In the genomic region with DNA sequence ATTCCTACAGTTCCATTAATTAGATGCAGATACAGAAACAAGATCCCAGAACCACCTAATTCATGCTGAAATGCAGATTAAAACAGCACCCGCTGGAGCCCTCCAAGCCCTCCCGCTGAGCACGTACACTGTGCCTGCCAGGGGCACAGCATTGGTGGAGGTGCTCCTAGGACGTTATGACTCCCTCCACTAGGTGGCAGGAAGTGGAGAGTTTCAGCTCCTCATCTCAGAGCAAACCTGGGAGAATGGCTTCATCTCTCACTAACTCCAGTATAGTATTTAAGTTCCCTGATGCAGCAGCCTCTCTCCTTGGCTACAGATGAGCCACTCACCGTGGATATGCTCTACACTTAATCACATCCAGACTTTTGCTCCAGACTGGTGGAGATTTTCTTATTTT, we compare ENCODE assay signal across 8 mouse cellular contexts. TPM values are rescaled to one million over a fixed set of nuclear protein-coding genes. Genes with fewer than 3 reads are reported as not detected.
DNase-seq lines count a peak whose midpoint lies in the region; ATAC-seq and TF ChIP-seq lines count a peak whose summit lies in the region.

No protein-coding gene starts in this region.

- H3K9me3 ChIP-seq in forebrain, postnatal 0 days (ENCODE audit: low read length), result no peaks in the 10 kb centered on the region
- H3K9me3 ChIP-seq in kidney, embryonic 16.5 days (ENCODE audit: low read length), result no peaks in the 10 kb centered on the region

- no peak overlapping the region for H3K9ac ChIP-seq in forebrain, postnatal 0 days
- H3K9ac ChIP-seq in kidney, embryonic 16.5 days (replicated peaks; ENCODE audit: low read length), result no peak overlapping the region

- H3K4me1 ChIP-seq in forebrain, postnatal 0 days (ENCODE audit: insufficient read depth), result no peaks in the 10 kb centered on the region
- no peaks in the 10 kb centered on the region for H3K4me1 ChIP-seq in kidney, embryonic 16.5 days (ENCODE audit: insufficient read depth, low read length)

- H3K27me3 ChIP-seq in forebrain, postnatal 0 days (ENCODE audit: insufficient read depth, low read length), result no peaks in the 10 kb centered on the region
- H3K27me3 ChIP-seq in kidney, embryonic 16.5 days (ENCODE audit: insufficient read depth, low read length), result no peaks in the 10 kb centered on the region

- ATAC-seq in forebrain, postnatal 0 days, result peak; percentile 87
- peak; percentile 74; the same call in 1 of the 2 replicates for ATAC-seq in kidney, embryonic 16.5 days (ENCODE audit: low FRiP score, low TSS enrichment)

- peak; percentile 70 for TF ChIP-seq CTCF in forebrain, postnatal 0 days (IDR thresholded peaks at IDR 0.05; ENCODE audit: low read depth)

- no peak overlapping the region for H3K27ac ChIP-seq in forebrain, postnatal 0 days (ENCODE audit: low read depth, low read length)
- no peak overlapping the region for H3K27ac ChIP-seq in kidney, embryonic 16.5 days (ENCODE audit: low read length)

- H3K4me3 ChIP-seq in forebrain, postnatal 0 days (ENCODE audit: low read depth, low read length), result no peak overlapping the region
- no peak overlapping the region for H3K4me3 ChIP-seq in kidney, embryonic 16.5 days (ENCODE audit: low read length)

- no peak overlapping the region for H3K4me2 ChIP-seq in forebrain, postnatal 0 days (ENCODE audit: low read depth)
- H3K4me2 ChIP-seq in kidney, embryonic 16.5 days (replicated peaks; ENCODE audit: low read depth, low read length), result no peak overlapping the region

- DNase-seq in urinary bladder, postnatal 25 days (ENCODE audit: low spot score), result peak; percentile 11
- no peak for DNase-seq in urinary bladder, postnatal 10 days (ENCODE audit: low spot score)
- DNase-seq in cerebellum, adult 18-20 months, result peak; percentile 22 to 53
- DNase-seq in forebrain, postnatal 0 days, result peak; percentile 50
- DNase-seq in lung, postnatal 10 days, result peak; percentile 62
- DNase-seq in right cerebral cortex, adult 2 months (ENCODE audit: low spot score in 2 of 2), result peak; percentile 57 to 74
- no peak for DNase-seq in c-Kit-positive CD71-positive TER-119-positive erythroid progenitor cells, embryonic 14.5 days (ENCODE audit: low spot score)

- H3K36me3 ChIP-seq in forebrain, postnatal 0 days (ENCODE audit: insufficient read depth), result no peaks in the 10 kb centered on the region
- no peaks in the 10 kb centered on the region for H3K36me3 ChIP-seq in kidney, embryonic 16.5 days (ENCODE audit: insufficient read depth, low read length)

- WGBS in forebrain, postnatal 0 days, result 12% methylated on average over 5 of the region's 5 CpGs
- WGBS in kidney, embryonic 16.5 days, result 12% methylated on average over 5 of the region's 5 CpGs

RNA-seq across cellular contexts. Expression of a gene that starts 56.2 kb away (rescaled TPM):
- 4.0 and 5.3 TPM in 2 replicates for total RNA-seq in forebrain, postnatal 0 days (2014; rRNA removed)
- polyA plus RNA-seq in forebrain, postnatal 0 days (2015; fragmentation: Nextera tagmentation; extraction: Ambion mirVana), result 1.3 and 3.3 TPM in 2 replicates
- 0.04 TPM in 1 of 2 replicates, not detected in the other for polyA plus RNA-seq in kidney, embryonic 16.5 days (2015; fragmentation: Nextera tagmentation; extraction: Ambion mirVana)

Comparison
In these comparisons a context has a peak if more than half of its experiments do, and no peak if none do; other contexts are left out.
1. DNase-seq: peak in urinary bladder, postnatal 25 days (single experiment), cerebellum, adult 18-20 months (2 of 2), forebrain, postnatal 0 days (single experiment), lung, postnatal 10 days (single experiment) and right cerebral cortex, adult 2 months (2 of 2); none in urinary bladder, postnatal 10 days (single experiment) and c-Kit-positive CD71-positive TER-119-positive erythroid progenitor cells, embryonic 14.5 days (single experiment).